Mouse (Mus musculus) bone marrow, adult 2 months (tissue): ENCODE measurements around the gene Plscr4.

Source experiments
- CTCF ChIP-seq: fragments of 200-500 bp; IDR thresholded peaks from 2 replicates; pipeline ENCODE4 v1.5.1; 2011; ENCODE audit warnings: low read length, control low read depth; ENCODE audit not compliant: control insufficient read depth, insufficient read depth
- POLR2A ChIP-seq: fragments of 200-500 bp; IDR thresholded peaks from 2 replicates; pipeline ENCODE4 v1.6.1; 2011; ENCODE audit warnings: low read depth, mild to moderate bottlenecking, control low read depth, low read length, borderline replicate concordance; ENCODE audit not compliant: control insufficient read depth

GRCm38 (mm10) chr9:92484710-92485267 lies 27.6 kb downstream of the Plscr4 start:
- TF ChIP-seq POLR2A, result no peak
- no peak for TF ChIP-seq CTCF
